Mouse (Mus musculus): ENCODE measurements around the gene Gdi1.
"Not testable (repeated sequence)": the region's sequence is repeated elsewhere in the genome, so short reads cannot be mapped to it uniquely, and the experiment has no call there.

The Gdi1 gene

DNA sequence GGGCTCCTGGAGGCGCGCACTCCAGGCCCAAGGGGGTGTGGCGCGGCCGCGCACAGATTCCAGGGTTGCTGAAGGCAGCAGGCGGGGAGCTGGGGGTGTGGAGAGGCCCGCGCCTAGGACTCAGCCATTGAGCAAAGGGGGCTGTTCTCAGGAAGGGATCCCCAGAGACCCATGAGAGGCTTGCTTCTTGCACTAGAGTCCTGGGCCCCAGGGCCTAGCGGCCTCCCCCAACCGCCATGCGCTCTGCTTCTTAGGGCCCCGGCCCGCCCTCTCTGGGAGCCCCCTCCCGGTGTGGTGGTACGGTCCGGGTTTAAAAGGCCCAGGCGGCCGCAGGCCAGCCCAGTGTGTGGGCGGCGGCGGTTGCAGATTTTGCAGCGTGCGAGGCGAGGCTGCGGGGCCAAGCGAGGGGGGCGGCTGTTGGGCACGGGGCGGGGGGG is 23.9 kb downstream of the Gdi1 start, which contains the start of gene Plxna3:
Plxna3 (plus strand) TSS at position 342 of the 437 bp plus-strand sequence.
- peak; percentile 79 to 92 for DNase-seq (ENCODE audit: inconsistent age in 2 of 2, low spot score in 1 of 2)

DNA sequence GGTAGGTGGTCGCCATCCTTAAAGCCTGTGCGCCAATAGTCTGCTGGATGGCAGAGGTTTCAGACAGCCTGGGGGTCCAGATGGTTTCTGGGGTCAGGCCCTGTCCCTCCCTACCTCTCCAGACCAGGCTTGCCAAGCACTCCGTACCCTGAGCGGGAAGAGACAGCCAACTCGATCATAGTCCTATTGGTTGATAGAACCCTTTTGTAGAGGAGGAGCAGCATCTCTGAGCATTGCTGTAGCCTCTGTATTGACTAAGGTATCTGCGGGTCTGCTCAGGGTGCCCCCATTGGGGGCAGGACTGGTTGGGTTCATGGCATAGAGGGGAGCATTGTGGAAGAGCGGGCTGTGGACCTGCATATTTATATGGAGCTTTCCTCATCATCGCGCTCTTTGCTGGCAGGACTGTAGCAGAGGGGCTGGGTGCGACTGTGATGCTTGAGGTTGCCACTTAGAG is 24.4 kb downstream of the Gdi1 start:
- DNase-seq (ENCODE audit: inconsistent age in 2 of 2, low spot score in 1 of 2) = peak in 1 of 2 experiments; percentile 44

DNA sequence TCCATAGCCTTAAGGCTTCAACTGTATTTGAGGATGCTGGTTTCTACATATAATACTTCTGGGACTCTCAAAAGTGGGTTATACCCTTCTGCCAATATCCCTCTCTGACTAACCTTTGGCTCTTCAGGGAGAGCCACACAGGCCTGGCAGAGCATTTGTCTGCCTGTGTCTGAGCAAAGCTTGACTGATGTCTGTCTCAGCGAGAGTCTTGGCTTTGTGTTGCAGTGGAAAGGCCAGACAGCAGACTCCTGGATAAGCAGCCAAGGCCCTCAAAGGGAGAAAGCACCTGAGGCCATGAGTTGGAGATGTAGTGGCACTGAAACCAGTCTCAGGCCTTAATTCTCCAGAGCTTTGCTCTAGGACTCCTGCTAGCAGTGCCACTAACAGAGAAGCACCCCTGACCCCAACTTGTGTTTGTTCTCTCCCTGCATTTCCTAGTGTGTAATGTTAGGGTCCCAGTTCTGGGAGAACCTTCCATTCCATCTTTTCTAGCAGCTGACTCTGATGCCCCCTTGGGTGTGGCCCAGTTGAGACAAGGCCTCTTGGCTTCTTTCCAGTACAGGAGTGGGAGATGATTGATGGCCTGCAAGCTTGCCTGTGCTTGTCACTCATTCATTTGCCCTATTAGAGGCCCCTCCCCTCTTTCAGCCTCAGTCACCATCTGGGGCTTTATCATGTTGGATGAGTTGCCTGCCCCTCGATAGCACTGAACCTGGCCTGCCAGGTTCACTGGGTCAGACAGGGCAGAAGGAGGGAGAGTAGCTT is 25.6 kb downstream of the Gdi1 start:
- no peak for DNase-seq (ENCODE audit: inconsistent age in 2 of 2, low spot score in 1 of 2)

DNA sequence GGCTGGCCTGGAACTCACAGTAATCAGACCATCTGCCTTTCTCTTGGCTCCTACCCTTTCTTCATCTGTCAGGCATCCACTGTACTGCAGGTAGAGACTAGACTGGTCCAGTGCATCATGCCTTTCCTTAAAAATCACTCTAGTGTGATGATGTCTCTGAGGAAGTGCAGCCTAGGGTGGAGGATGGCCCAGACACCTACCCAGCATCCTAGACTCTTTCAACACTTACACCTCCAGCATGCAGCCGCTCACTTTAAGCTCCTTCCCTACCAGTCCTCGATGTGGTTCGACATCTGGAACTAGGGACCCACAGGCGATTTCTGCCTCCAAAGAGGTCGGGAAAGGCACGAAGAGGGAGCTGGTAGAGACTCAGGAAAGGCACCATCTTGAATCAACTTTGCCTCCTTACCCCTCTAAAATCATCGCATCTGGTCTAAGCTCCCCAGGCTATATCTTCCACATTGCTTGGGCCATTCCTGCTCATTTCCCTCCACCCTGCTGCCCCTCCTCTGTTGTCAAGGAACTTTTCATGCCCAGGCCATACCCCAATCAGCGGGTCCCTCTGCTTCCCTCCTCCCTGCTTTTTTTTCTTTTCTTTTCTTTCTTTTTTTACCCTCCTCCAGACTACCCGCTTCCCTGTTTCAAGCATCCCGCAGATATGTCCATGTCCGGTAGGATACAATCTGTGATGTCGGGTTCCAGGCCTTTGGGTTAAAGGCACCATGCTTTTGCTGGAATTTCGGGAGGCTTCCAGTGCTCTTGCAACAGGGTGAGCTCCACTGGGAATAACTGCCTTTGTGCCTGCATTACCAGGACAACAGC is 48.1 kb downstream of the Gdi1 start:
- DNase-seq (ENCODE audit: inconsistent age in 2 of 2, low spot score in 1 of 2) = no peak

DNA sequence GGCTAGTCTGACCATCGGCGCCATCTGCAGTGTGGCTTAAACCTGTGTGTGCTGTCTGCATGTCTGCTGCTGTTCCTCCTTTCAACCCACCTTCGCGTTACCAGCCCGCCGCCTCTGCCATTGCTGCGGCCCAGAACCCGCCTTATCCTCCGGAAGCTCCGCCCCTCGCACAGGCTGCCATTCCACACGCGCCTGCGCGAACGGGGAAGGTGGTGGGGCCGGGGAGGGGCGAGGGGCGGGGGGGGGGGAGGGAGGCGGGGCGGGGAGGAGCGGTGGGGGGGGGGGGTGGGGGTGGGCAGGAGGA is 48.6 kb downstream of the Gdi1 start, which contains the start of gene Lage3:
Lage3 (minus strand) TSS at position 152 of the 304 bp plus-strand sequence.
- DNase-seq (ENCODE audit: inconsistent age in 2 of 2, low spot score in 1 of 2) = peak; percentile 85 to 90

DNA sequence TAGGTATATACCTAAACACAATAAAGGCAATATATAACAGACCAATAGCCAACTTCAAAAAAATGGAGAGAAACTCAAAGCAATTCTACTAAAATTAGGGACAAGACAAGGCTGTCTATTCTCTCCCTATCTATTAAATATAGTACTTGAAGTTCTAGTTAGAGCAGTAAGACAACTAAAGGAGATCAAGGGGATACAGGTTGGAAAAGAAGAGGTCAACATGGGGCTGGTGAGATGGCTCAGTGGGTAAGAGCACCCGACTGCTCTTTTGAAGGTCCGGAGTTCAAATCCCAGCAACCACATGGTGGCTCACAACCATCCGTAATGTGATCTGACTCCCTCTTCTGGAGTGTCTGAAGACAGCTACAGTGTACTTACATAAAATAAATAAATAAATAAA is 52.3 kb downstream of the Gdi1 start:
- DNase-seq (ENCODE audit: inconsistent age in 2 of 2, low spot score in 1 of 2) = not testable (repeated sequence)

DNA sequence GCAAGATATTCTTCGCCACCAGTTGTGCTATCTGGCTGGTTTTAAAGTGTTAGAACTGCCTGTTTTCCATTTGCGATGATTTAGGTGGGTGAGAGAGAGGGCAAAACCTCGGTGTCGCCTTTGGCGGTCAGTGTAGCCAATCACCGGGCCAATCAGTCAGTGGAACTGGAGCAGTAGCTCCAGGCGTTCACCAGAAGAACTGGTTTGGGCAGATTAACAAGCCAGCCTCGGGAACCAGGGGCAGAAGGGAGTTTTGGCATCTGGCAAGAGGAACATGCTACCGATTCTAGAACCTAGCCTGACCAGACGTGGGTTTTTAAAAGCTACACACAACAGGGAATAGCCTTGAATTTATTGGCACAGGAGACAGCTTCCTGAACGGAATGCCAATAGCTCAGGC is 54.4 kb downstream of the Gdi1 start:
- no peak for DNase-seq (ENCODE audit: inconsistent age in 2 of 2, low spot score in 1 of 2)
